Mouse (Mus musculus) E14TG2a.4 (cell line): ENCODE results near the gene Emp2.

Experiments
- CTCF ChIP-seq: conservative IDR thresholded peaks from 2 replicates; pipeline ENCODE4 v1.5.1; 2014; ENCODE audit warnings: low read length
- NANOG ChIP-seq: IDR thresholded peaks from 2 replicates; pipeline ENCODE4 v1.6.1; 2014; ENCODE audit warnings: borderline replicate concordance, low read length, mixed read lengths
- POU5F1 ChIP-seq: IDR thresholded peaks from 2 replicates; pipeline ENCODE4 v1.6.1; 2014; ENCODE audit warnings: low read length, borderline replicate concordance

DNA sequence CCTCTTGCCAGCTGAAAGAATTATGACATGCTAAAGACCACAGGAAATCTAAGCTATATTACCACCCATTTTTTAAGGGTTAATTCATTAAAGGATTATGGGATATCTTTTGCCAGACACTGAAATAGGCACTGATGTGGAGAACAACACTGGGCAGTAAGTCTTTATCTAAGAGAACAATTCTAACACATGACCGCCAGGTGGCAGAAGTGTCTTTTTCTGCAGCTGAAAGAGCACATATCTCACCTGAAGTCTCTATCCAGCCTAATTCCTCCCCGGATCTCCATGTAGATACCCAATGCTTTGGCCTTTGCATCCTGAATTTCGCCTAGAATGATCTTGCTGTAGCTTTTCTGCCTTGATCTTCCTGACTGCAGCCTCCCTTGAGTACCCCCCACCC, 41.5 kb downstream of the Emp2 start:
- TF ChIP-seq CTCF = peak; percentile 55
- no peak for TF ChIP-seq POU5F1
- no peak for TF ChIP-seq NANOG
